15 mouse cellular contexts compared by ENCODE assay signal in genomic region chrX:78434357-78434756, GRCm38 (mm10).
DNase-seq lines count a peak whose midpoint lies in the region; TF ChIP-seq lines count a peak whose summit lies in the region.
"Had no signal": no experiment of that assay in that cellular context is flagged by ENCODE, and none has a peak within 500 bp of the region (broad histone marks: within the 10 kb centered on the region; RNA-seq: fewer than 3 reads in every experiment).

No protein-coding gene starts in this region.

- DNase-seq in heart, adult 18-20 months: peak; percentile 10 to 37
- no peak for DNase-seq in heart, embryonic 10.5 days (ENCODE audit: low spot score)
- DNase-seq in layer of hippocampus, adult 2 months (ENCODE audit: low spot score in 2 of 2): peak; percentile 7 to 11
- DNase-seq in layer of hippocampus, adult 9-10 months (ENCODE audit: low spot score): no peak
- DNase-seq in brain, embryonic 14.5 days (ENCODE audit: low read depth): peak; percentile 17
- DNase-seq in heart, postnatal 14 days: peak; percentile 2 to 17
- no peak for DNase-seq in thymus, postnatal 36 days
- DNase-seq: cerebellum, adult 11-12 months; gastrocnemius, postnatal 25 days; lung, postnatal 10 days; thymus, postnatal 4 days had no signal

- no peak overlapping the region for H3K4me3 ChIP-seq in heart, embryonic 10.5 days
- H3K4me3 ChIP-seq in layer of hippocampus, adult 2 months: no peak overlapping the region
- H3K4me3 ChIP-seq: embryonic facial prominence, embryonic 12.5 days; kidney, embryonic 15.5 days; liver, embryonic 15.5 days; midbrain, embryonic 15.5 days had no signal

- H3K36me3 ChIP-seq in heart, embryonic 10.5 days: no peaks in the 10 kb centered on the region
- H3K36me3 ChIP-seq: embryonic facial prominence, embryonic 12.5 days; kidney, embryonic 15.5 days; liver, embryonic 15.5 days; midbrain, embryonic 15.5 days had no signal

- WGBS in heart, embryonic 10.5 days: 76% methylated on average over 6 of the region's 6 CpGs

- intact Hi-C loops in heart, postnatal 14 days (cut with DNase I): no loop called here

- no peak for TF ChIP-seq POLR2A in brain, embryonic 14.5 days (IDR thresholded peaks at IDR 0.05; ENCODE audit: borderline replicate concordance, extremely low read depth, insufficient read depth, insufficient read length, poor library complexity, severe bottlenecking)

- no peak for TF ChIP-seq CTCF in layer of hippocampus, adult 2 months (conservative IDR thresholded peaks at IDR 0.05)
- no peak for TF ChIP-seq CTCF in brain, embryonic 14.5 days (IDR thresholded peaks at IDR 0.05; ENCODE audit: borderline replicate concordance, extremely low read depth, insufficient read depth, insufficient read length)

- no peaks in the 10 kb centered on the region for H3K9me3 ChIP-seq in heart, embryonic 10.5 days
- H3K9me3 ChIP-seq: embryonic facial prominence, embryonic 12.5 days; kidney, embryonic 15.5 days; liver, embryonic 15.5 days; midbrain, embryonic 15.5 days had no signal

- no peaks in the 10 kb centered on the region for H3K27me3 ChIP-seq in heart, embryonic 10.5 days (ENCODE audit: insufficient read depth, poor library complexity, severe bottlenecking)
- H3K27me3 ChIP-seq: embryonic facial prominence, embryonic 12.5 days; kidney, embryonic 15.5 days; liver, embryonic 15.5 days; midbrain, embryonic 15.5 days had no signal

- H3K4me1 ChIP-seq in heart, embryonic 10.5 days: no peaks in the 10 kb centered on the region
- H3K4me1 ChIP-seq: embryonic facial prominence, embryonic 12.5 days; kidney, embryonic 15.5 days; liver, embryonic 15.5 days; midbrain, embryonic 15.5 days had no signal

- H3K27ac ChIP-seq in heart, embryonic 10.5 days: no peak overlapping the region
- no peak overlapping the region for H3K27ac ChIP-seq in layer of hippocampus, adult 2 months
- H3K27ac ChIP-seq: embryonic facial prominence, embryonic 12.5 days; kidney, embryonic 15.5 days; liver, embryonic 15.5 days; midbrain, embryonic 15.5 days had no signal

Comparison
In these comparisons a context has a peak if more than half of its experiments do, and no peak if none do; other contexts are left out.
1. DNase-seq: peak in heart, adult 18-20 months (2 of 2), layer of hippocampus, adult 2 months (2 of 2), brain, embryonic 14.5 days (single experiment) and heart, postnatal 14 days (2 of 2); none in heart, embryonic 10.5 days (single experiment), layer of hippocampus, adult 9-10 months (single experiment) and thymus, postnatal 36 days (0 of 2).